Mouse (Mus musculus) heart, postnatal 36 days (tissue): ENCODE data around the gene Zfp830. TPM values are rescaled to one million over a fixed set of nuclear protein-coding genes. Genes with fewer than 3 reads are reported as not detected.

ENCODE experiments used
- DNase-seq, 2 experiments: peaks; one replicate each; pipeline ENCODE4 v3.0.0; 2021 to 2022
- intact Hi-C: fragments of 180-260 bp; cut with DNase I; formaldehyde crosslinking; loops from one replicate; pipeline ENCODE4 v1.15.1; 2025
- total RNA-seq, 2 experiments: library from RNA; stranded (reverse); gene quantifications; 2 replicates each; pipeline ENCODE4 v1.2.3; 2021

Gene Zfp830
- 10 to 100 TPM; 15.0 to 15.9 TPM for total RNA-seq

- peak; percentile 93 to 94 for DNase-seq
- intact Hi-C loops, result loop anchor here (1.0 kb wide), 2 partner anchors 17 to 107 kb away; partner anchors contain the start of genes Lig3 and Rffl
Observed at GRCm38 (mm10) chr11:82763742-82764437, at the start of gene Zfp830, which contains the start of gene Cct6b. TSS of gene Zfp830 (plus strand) at chr11:82764345. TSS of gene Cct6b (minus strand) at chr11:82764321.

GRCm38 (mm10) chr11:82719294-82719693 lies 44.9 kb upstream of the Zfp830 start:
- intact Hi-C loops, result no loop called here

GRCm38 (mm10) chr11:82726862-82727261 lies 37.3 kb upstream of the Zfp830 start:
- intact Hi-C loops, result no loop called here
- no peak for DNase-seq

More at GRCm38 (mm10) chr11:82719294-82719693, 44.9 kb upstream of the Zfp830 start:
- DNase-seq, result no peak

- no peak for DNase-seq
Observed at GRCm38 (mm10) chr11:82734227-82734626, 29.9 kb upstream of the Zfp830 start.

DNA sequence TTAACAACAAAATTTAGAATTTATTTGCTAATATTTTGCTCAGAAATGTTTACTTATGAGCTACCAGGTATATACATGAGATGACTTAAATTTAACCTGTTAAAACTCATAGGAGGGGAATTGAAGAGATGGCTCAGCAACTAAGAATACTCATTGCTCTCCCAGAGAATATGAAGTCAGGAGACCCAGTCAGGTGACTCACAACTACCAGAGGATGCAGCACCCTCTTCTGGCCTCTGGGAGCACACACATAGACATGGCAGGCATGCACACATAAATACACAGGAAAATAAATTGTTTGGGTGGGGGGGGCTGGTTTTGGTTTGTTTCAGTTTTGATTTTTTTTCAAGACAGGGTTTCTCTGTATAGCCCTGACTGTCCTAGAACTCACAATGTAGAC lies 25.1 kb upstream of the Zfp830 start:
- DNase-seq, result no peak
- intact Hi-C loops, result no loop called here

More at GRCm38 (mm10) chr11:82734227-82734626, 29.9 kb upstream of the Zfp830 start:
- intact Hi-C loops, result no loop called here

GRCm38 (mm10) chr11:82746138-82746537 lies 18.0 kb upstream of the Zfp830 start:
- DNase-seq, result peak; percentile 61 to 68
- intact Hi-C loops, result loop anchor here (5.0 to 10.0 kb wide), 3 partner anchors 61 to 511 kb away; partner anchors contain the start of gene Rffl

- peak; percentile 32 to 38 for DNase-seq
- intact Hi-C loops, result loop anchor here (5.0 to 10.0 kb wide), 3 partner anchors 60 to 512 kb away; partner anchors contain the start of gene Rffl
Observed at GRCm38 (mm10) chr11:82746857-82747366, 17.2 kb upstream of the Zfp830 start.

- intact Hi-C loops, result no loop called here
Observed at GRCm38 (mm10) chr11:82752349-82753115, 11.6 kb upstream of the Zfp830 start.

DNA sequence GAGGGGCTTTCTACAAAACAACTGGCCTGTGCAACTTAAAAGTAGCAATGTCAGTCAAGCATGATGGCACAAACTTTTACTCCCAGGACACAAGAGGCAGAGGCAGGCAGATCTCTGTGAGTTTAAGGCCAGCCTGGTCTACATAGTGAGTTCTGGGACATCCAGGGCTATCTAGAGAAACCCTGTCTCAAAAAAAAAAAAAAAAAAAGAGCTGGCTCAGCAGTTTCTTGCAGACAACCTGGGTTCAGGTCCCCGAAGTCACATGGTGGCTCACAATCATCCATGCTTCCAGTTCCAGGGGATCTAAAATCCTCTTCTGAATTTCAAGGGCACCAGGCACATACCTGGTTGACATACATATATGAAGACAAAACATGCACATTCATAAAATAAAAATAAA lies 8.2 kb upstream of the Zfp830 start:
- intact Hi-C loops, result no loop called here

More at GRCm38 (mm10) chr11:82752349-82753115, 11.6 kb upstream of the Zfp830 start:
- DNase-seq, result no peak

GRCm38 (mm10) chr11:82762286-82762829 lies 1.8 kb upstream of the Zfp830 start:
- intact Hi-C loops, result no loop called here
- DNase-seq, result no peak

More for the DNA sequence above, 8.2 kb upstream of the Zfp830 start:
- DNase-seq, result no peak

- intact Hi-C loops, result no loop called here
- DNase-seq, result no peak
Observed at GRCm38 (mm10) chr11:82763261-82763660, 884 bp upstream of the Zfp830 start.

DNA sequence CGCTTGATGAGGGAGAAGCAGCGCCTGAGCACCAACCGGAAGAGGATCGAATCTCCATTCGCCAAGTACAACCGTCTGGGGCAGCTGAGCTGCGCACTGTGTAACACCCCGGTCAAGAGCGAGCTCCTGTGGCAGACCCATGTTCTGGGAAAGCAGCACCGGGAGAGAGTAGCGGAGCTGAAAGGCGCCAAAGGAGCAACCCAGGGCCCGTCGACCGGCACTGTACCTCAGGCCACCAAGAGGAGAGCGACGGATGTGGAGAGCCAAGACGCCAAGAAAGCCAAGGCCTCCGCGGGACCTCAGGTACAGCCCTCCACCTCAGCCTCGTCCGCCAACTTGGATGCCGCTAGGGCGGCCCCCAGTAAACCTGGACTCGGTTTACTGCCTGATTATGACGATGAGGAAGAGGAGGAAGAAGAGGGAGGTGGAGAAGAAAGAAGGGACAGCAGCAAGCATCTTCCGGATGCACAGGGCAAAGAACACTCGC lies 336 bp downstream of the Zfp830 start:
- no peak for DNase-seq
- intact Hi-C loops, result loop anchor here (1.0 kb wide), 2 partner anchors 17 to 107 kb away; partner anchors contain the start of genes Lig3 and Rffl

DNA sequence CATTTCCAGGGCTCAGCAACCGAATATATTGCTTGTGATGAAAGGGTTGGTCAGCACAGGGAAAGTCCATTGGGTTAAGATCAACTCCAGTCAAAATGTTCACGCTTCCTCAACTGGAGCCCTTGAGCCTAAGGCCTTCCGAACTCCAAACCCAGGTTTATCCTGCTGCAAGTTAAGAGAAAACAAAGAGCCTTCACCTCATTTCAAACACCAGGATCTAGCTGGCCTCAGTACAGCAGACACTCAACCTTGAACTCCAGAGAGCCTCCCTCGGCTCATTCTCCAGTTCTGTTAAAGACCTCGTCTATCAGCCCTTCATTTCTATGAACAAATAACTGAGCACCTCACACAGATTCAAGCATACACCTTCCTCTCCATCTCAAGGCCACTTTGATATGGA lies 16.0 kb downstream of the Zfp830 start:
- intact Hi-C loops, result loop anchor here (2.0 to 10.0 kb wide), 2 partner anchors 27 to 515 kb away; partner anchors contain the start of gene Ap2b1
- no peak for DNase-seq

GRCm38 (mm10) chr11:82780983-82781903 lies 17.1 kb downstream of the Zfp830 start, which contains the start of gene Lig3:
TSS of gene Lig3 (plus strand) at chr11:82781108.
- intact Hi-C loops, result loop anchor here (1.0 to 10.0 kb wide), 3 partner anchors 17 to 514 kb away; partner anchors contain the start of genes Ap2b1, Cct6b and Zfp830
- DNase-seq, result peak; percentile 94

DNA sequence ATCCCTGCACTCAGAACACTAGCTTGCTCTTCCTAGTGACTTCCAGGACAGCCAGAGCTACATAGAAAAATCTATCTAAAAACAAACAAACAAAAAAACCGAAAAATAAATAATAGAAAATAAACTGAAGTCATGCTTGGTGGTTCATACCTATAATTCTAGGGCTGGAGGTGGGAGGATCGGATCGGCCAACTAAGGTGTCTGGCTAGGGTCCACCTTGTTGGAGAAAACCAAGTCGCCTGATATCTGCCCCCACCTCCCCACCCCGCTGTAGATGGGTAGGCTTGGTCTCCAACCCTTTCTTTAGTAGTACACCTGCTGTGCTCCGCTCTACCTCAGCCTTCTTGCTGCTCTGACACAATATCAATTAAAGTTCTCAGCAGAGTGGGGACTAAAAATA lies 18.1 kb downstream of the Zfp830 start:
- intact Hi-C loops, result loop anchor here (10.0 kb wide), 1 partner anchor 513 kb away; the partner anchor contains the start of gene Ap2b1
- DNase-seq, result no peak

- DNase-seq, result no peak
- intact Hi-C loops, result loop anchor here (10.0 kb wide), 1 partner anchor 511 kb away; the partner anchor contains the start of gene Ap2b1
Observed at GRCm38 (mm10) chr11:82783453-82783852, 19.3 kb downstream of the Zfp830 start.

GRCm38 (mm10) chr11:82806656-82807055 lies 42.5 kb downstream of the Zfp830 start:
- DNase-seq, result no peak

DNA sequence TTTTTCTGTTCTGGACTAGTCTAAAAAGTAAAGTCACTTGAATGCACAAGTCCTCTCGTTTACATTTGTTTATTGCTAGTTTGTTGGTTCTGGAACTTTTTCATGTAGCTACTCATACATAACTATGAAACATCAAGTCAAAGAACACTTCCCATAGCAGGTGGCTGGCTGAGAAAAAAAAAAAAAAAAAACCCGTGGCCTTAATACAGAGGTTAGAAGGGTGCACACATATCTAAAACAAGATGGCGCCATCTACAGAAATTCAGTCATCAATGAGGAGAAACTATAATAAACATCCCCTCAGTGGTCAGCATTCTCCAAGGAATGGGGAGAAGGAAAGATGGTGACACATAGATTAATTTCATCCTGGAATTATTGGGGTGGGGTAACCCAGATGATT lies 43.2 kb downstream of the Zfp830 start:
- DNase-seq, result no peak
- intact Hi-C loops, result loop anchor here (2.0 to 5.0 kb wide), 2 partner anchors 27 to 60 kb away; partner anchors contain the start of gene Lig3

More at GRCm38 (mm10) chr11:82806656-82807055, 42.5 kb downstream of the Zfp830 start:
- intact Hi-C loops, result loop anchor here (2.0 to 5.0 kb wide), 2 partner anchors 26 to 59 kb away; partner anchors contain the start of gene Lig3

- DNase-seq, result no peak
- intact Hi-C loops, result loop anchor here (5.0 kb wide), 1 partner anchor 61 kb away; no protein-coding TSS in a partner anchor
Observed at GRCm38 (mm10) chr11:82808485-82808884, 44.3 kb downstream of the Zfp830 start.
